Mouse (Mus musculus): ENCODE measurements around the gene Por.

- TF ChIP-seq CTCF (IDR thresholded peaks at IDR 0.05; ENCODE audit: extremely low read depth, insufficient read depth, low read length) (no peak), POLR2A (IDR thresholded peaks at IDR 0.05; ENCODE audit: extremely low read depth, insufficient read depth, low read length) (no peak)
Observed at GRCm38 (mm10) chr5:135641028-135641427, 28.8 kb upstream of the Por start.

Measured in cortical plate, adult 2 months (tissue).